Mouse (Mus musculus) neural tube, embryonic 14.5 days (tissue): ENCODE results near the gene Slc3a2. TPM values are rescaled to one million over a fixed set of nuclear protein-coding genes. Genes with fewer than 3 reads are reported as not detected.

ENCODE experiments used
- ATAC-seq: fragments of 200-750 bp; cut with Nextera tagmentation; 2 replicates; pipeline ENCODE4 v1.8.0; 2017; ENCODE audit warnings: low read depth, mild to moderate bottlenecking, moderate TSS enrichment, moderate library complexity
- H3K27ac ChIP-seq: fragments of 300-500 bp; sonication (generic); 2 replicates; pipeline ENCODE4 v1.5.1; 2014; ENCODE audit warnings: low read depth, mild to moderate bottlenecking, control low read depth, low read length, moderate library complexity, mixed read lengths
- H3K27me3 ChIP-seq: fragments of 300-500 bp; sonication (generic); 2 replicates; pipeline ENCODE4 v1.6.1; 2014; ENCODE audit warnings: low read length; ENCODE audit not compliant: control insufficient read depth, insufficient read depth
- H3K36me3 ChIP-seq: fragments of 300-500 bp; sonication (generic); 2 replicates; pipeline ENCODE4 v1.6.1; 2014; ENCODE audit warnings: low read length, mixed read lengths; ENCODE audit not compliant: control insufficient read depth, insufficient read depth
- H3K4me1 ChIP-seq: fragments of 300-500 bp; sonication (generic); 2 replicates; pipeline ENCODE4 v1.6.1; 2014; ENCODE audit warnings: low read length; ENCODE audit not compliant: control insufficient read depth, insufficient read depth
- H3K4me2 ChIP-seq: fragments of 300-500 bp; sonication (generic); 2 replicates; pipeline ENCODE4 v1.6.1; 2014; ENCODE audit warnings: mild to moderate bottlenecking, low read depth, low read length, control low read depth
- H3K4me3 ChIP-seq: fragments of 300-500 bp; sonication (generic); 2 replicates; pipeline ENCODE4 v1.5.1; 2014; ENCODE audit warnings: low read depth, low read length, control low read depth, mixed read lengths
- H3K9ac ChIP-seq: fragments of 300-500 bp; sonication (generic); replicated peaks from 2 replicates; pipeline ENCODE4 v1.6.1; 2014; ENCODE audit warnings: low read depth, mild to moderate bottlenecking, control low read depth, low read length, mixed read lengths
- H3K9me3 ChIP-seq: fragments of 300-500 bp; sonication (generic); 2 replicates; pipeline ENCODE4 v1.6.1; 2016; ENCODE audit warnings: low read length; ENCODE audit not compliant: control insufficient read depth
- WGBS: fragments of 180-500 bp; shearing (Covaris S2); extraction: QIAGEN DNeasy Blood & Tissue Kit; methylation state at CpG from one replicate; pipeline ENCODE4 v1.1.7; 2014; 5-methylcytosine and 5-hydroxymethylcytosine counted together
- polyA plus RNA-seq: library from polyadenylated mRNA; unstranded; fragments of >200 nt; fragmentation: Nextera tagmentation; extraction: Ambion mirVana; gene quantifications from 2 replicates; pipeline ENCODE4 v1.2.1, GENCODE M21; 2014

The Slc3a2 gene
- polyA plus RNA-seq, 1 experiment from 2014 or later, result 145 TPM

- Histone ChIP-seq H3K4me2 (peak overlapping the region; percentile 79; the same call in 1 of the 2 replicates), H3K9me3 (no peaks in the 10 kb centered on the region), H3K4me1 (peaks cover 15% of the 10 kb centered on the region), H3K9ac (no peak overlapping the region), H3K27me3 (no peaks in the 10 kb centered on the region; the same call in 1 of the 2 replicates), H3K4me3 (peak overlapping the region; percentile 97), H3K27ac (no peak overlapping the region), H3K36me3 (peaks cover 22% of the 10 kb centered on the region)
- ATAC-seq, result no peak
- WGBS, result 87% methylated on average over 3 of the region's 3 CpGs
Measured at GRCm38 (mm10) chr19:8755652-8756051, 32.5 kb upstream of the Slc3a2 start.

- no peak overlapping the region for H3K27ac ChIP-seq
- H3K4me2 ChIP-seq, result no peak overlapping the region
- no peaks in the 10 kb centered on the region for H3K27me3 ChIP-seq
- H3K4me3 ChIP-seq, result no peak overlapping the region
- peaks cover 74% of the 10 kb centered on the region for H3K36me3 ChIP-seq
- H3K9me3 ChIP-seq, result no peaks in the 10 kb centered on the region
- no peak overlapping the region for H3K9ac ChIP-seq
- no peak for ATAC-seq
- WGBS, result 68% methylated on average over 2 of the region's 2 CpGs
- H3K4me1 ChIP-seq, result peaks cover 4% of the 10 kb centered on the region
Measured at GRCm38 (mm10) chr19:8747368-8747767, 24.2 kb upstream of the Slc3a2 start.

- Histone ChIP-seq H3K27ac (no peak overlapping the region), H3K4me1 (peaks cover 11% of the 10 kb centered on the region), H3K27me3 (no peaks in the 10 kb centered on the region), H3K36me3 (peaks cover 66% of the 10 kb centered on the region), H3K4me3 (no peak overlapping the region), H3K9me3 (no peaks in the 10 kb centered on the region), H3K9ac (no peak overlapping the region), H3K4me2 (no peak overlapping the region)
- ATAC-seq, result no peak
- 100% methylated on average over 1 of the region's 1 CpGs for WGBS
Measured at GRCm38 (mm10) chr19:8745382-8745781, 22.2 kb upstream of the Slc3a2 start.

DNA sequence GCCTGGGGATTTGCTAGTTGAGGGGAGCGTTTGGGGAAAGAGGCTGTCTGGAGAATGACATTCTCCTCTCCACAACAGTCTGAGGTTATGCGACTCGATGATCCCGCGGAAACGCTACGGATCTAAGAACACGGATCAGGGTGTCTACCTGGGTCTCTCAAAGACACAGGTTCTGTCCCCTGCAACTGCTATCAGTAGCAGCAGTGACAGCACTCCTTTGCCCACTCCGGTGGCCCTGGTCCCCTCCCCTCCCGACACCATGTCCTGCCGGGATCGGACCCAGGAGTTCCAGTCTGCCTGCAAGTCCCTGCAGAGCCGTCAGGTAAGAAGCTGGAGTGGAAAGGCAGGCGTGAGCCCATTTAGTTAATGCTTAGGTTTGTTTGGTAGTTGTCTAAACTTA is 19.0 kb upstream of the Slc3a2 start:
- Histone ChIP-seq H3K9me3 (no peaks in the 10 kb centered on the region), H3K27ac (peak overlapping the region; percentile 93; the same call in 1 of the 2 replicates), H3K36me3 (peaks cover 49% of the 10 kb centered on the region), H3K27me3 (no peaks in the 10 kb centered on the region), H3K9ac (peak overlapping the region; percentile 79), H3K4me3 (peak overlapping the region; percentile 83), H3K4me1 (peaks cover 11% of the 10 kb centered on the region), H3K4me2 (peak overlapping the region; percentile 97)
- no peak for ATAC-seq
- WGBS, result 22% methylated on average over 14 of the region's 14 CpGs

DNA sequence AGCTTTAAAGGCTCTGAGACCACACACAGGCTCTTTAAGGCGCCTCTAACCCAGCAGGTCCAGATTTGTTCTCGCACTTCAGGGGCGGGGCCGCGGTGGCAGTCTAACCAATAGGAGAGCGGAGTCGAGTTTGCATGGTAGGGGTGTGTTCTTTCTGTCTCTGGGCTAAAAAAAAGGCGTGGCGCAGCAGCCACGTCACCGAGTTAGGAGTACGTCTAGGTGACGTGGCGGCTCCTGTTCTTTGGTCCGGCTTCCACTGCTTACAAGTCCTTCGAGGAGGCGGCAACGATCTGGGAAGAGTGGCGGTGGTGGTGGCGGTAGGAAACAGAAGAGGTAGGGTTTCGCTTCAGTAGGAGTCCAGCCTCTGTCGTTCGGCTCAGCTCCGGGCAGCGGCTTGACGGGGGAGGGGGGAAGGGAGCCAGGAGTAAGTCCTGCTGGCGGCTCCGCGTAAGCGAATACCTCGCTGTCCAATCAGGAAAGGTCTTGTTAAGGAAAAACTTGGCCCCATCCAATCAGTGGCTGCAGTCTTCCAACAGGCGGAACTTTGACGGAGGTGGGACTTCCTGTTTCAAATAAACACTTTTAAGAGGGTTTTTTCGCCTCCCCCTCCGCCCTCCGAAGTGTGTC is 18.2 kb upstream of the Slc3a2 start, which contains the start of gene Stx5a:
TSS of gene Stx5a (plus strand) at position 171 of the 627 bp plus-strand sequence.
- Histone ChIP-seq H3K9ac (peak within 1 kb of the TSS; percentile 79), H3K9me3 (no peaks in the 10 kb centered on the region), H3K27me3 (no peaks in the 10 kb centered on the region), H3K4me2 (peak within 1 kb of the TSS; percentile 97), H3K4me1 (peaks cover 11% of the 10 kb centered on the region), H3K36me3 (peaks cover 41% of the 10 kb centered on the region), H3K4me3 (peak within 1 kb of the TSS; percentile 83), H3K27ac (peak within 1 kb of the TSS; percentile 93)
- under 1% methylated on average over 36 of the region's 36 CpGs for WGBS
- peak; percentile 97 for ATAC-seq

- no peaks in the 10 kb centered on the region for H3K27me3 ChIP-seq
- no peaks in the 10 kb centered on the region for H3K9me3 ChIP-seq
- H3K4me3 ChIP-seq, result peak within 1 kb of the TSS; percentile 83
- WGBS, result 71% methylated on average over 14 of the region's 14 CpGs
- H3K9ac ChIP-seq, result peak within 1 kb of the TSS; percentile 79
- H3K27ac ChIP-seq, result peak within 1 kb of the TSS; percentile 93
- peaks cover 11% of the 10 kb centered on the region for H3K4me1 ChIP-seq
- peak within 1 kb of the TSS; percentile 45 for H3K4me2 ChIP-seq
- no peak; the same call in 1 of the 2 replicates for ATAC-seq
- H3K36me3 ChIP-seq, result peaks cover 35% of the 10 kb centered on the region
Measured at GRCm38 (mm10) chr19:8740603-8741002, 17.4 kb upstream of the Slc3a2 start, which contains the start of gene 1700092M07Rik. Gene 1700092M07Rik, plus strand, starts transcription at chr19:8740718.

DNA sequence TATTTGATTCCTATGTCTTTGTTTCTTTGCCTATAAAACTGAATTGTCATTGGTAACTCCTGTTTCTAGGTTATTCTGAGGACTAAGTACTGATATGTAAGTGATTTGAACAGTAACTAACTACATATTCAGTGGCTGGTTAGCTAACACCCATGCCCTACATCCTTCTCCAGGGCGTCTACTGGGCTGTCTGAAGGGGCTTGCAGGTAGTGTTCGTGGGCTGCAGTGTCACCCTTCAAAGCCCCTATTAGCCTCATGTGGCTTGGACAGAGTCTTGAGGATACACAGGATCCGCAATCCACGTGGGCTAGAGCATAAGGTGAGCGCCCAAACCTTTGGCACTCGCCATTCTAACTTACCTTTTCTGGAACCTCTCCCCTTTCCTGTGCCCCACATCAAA is 16.5 kb upstream of the Slc3a2 start:
- ATAC-seq, result no peak
- H3K27me3 ChIP-seq, result no peaks in the 10 kb centered on the region
- 94% methylated on average over 6 of the region's 6 CpGs for WGBS
- no peak overlapping the region for H3K27ac ChIP-seq
- H3K36me3 ChIP-seq, result peaks cover 28% of the 10 kb centered on the region
- no peak overlapping the region for H3K4me3 ChIP-seq
- H3K4me1 ChIP-seq, result peaks cover 15% of the 10 kb centered on the region
- H3K9ac ChIP-seq, result no peak overlapping the region
- no peaks in the 10 kb centered on the region for H3K9me3 ChIP-seq
- no peak overlapping the region for H3K4me2 ChIP-seq

GRCm38 (mm10) chr19:8738911-8739310 is 15.7 kb upstream of the Slc3a2 start:
- Histone ChIP-seq H3K4me1 (peaks cover 15% of the 10 kb centered on the region), H3K4me3 (no peak overlapping the region), H3K4me2 (no peak overlapping the region), H3K27me3 (no peaks in the 10 kb centered on the region), H3K27ac (no peak overlapping the region), H3K9me3 (no peaks in the 10 kb centered on the region), H3K9ac (no peak overlapping the region), H3K36me3 (peaks cover 23% of the 10 kb centered on the region; the same call in 1 of the 2 replicates)
- ATAC-seq, result no peak
- 96% methylated on average over 7 of the region's 7 CpGs for WGBS

DNA sequence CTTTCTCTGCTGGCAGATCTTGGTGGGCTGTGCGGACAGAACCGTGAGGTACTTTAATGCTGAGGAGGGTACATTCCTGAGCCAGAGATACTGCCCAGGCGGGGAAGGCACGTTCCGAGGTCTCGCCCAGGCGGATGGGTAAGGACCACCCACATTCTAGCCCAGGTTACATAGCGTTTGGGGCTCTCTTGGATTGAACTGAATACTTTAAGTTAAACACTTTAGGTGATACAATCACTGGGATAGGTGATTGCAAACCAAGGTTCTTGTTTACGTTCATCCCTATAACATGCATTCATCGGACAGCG is 12.9 kb upstream of the Slc3a2 start:
- no peaks in the 10 kb centered on the region for H3K27me3 ChIP-seq
- H3K4me2 ChIP-seq, result peak overlapping the region; percentile 95
- ATAC-seq, result peak; percentile 29
- H3K9ac ChIP-seq, result peak overlapping the region; percentile 68
- H3K4me1 ChIP-seq, result peaks cover 8% of the 10 kb centered on the region; the same call in 1 of the 2 replicates
- H3K4me3 ChIP-seq, result peak overlapping the region; percentile 83
- 3% methylated on average over 11 of the region's 11 CpGs for WGBS
- peaks cover 12% of the 10 kb centered on the region; the same call in 1 of the 2 replicates for H3K36me3 ChIP-seq
- H3K27ac ChIP-seq, result peak overlapping the region; percentile 60; the same call in 1 of the 2 replicates
- no peaks in the 10 kb centered on the region for H3K9me3 ChIP-seq
